Mouse (Mus musculus) hindbrain, postnatal 0 days (tissue): ENCODE data around the gene Cacnb4. TPM values are rescaled to one million over a fixed set of nuclear protein-coding genes. Genes with fewer than 3 reads are reported as not detected.

Source experiments
- ATAC-seq: fragments of 200-750 bp; cut with Nextera tagmentation; 2 replicates; pipeline ENCODE4 v1.8.0; 2017; ENCODE audit warnings: mild to moderate bottlenecking, moderate TSS enrichment, moderate library complexity
- DNase-seq: peaks from one replicate; pipeline ENCODE4 v3.0.0-alpha.2; 2015; ENCODE audit warnings: low spot score
- H3K27ac ChIP-seq: fragments of 300-500 bp; sonication (generic); 2 replicates; pipeline ENCODE4 v1.5.1; 2014; ENCODE audit warnings: mild to moderate bottlenecking
- H3K27me3 ChIP-seq: fragments of 300-500 bp; sonication (generic); 2 replicates; pipeline ENCODE4 v1.6.1; 2014; ENCODE audit warnings: low read length, mixed read lengths; ENCODE audit not compliant: insufficient read depth
- H3K36me3 ChIP-seq: fragments of 300-500 bp; sonication (generic); 2 replicates; pipeline ENCODE4 v1.6.1; 2014; ENCODE audit warnings: low read length, mixed read lengths; ENCODE audit not compliant: insufficient read depth
- H3K4me1 ChIP-seq: fragments of 300-500 bp; sonication (generic); 2 replicates; pipeline ENCODE4 v1.6.1; 2014; ENCODE audit warnings: antibody characterized with exemption, low read length, mixed read lengths; ENCODE audit not compliant: insufficient read depth
- H3K4me2 ChIP-seq: fragments of 300-500 bp; sonication (generic); 2 replicates; pipeline ENCODE4 v1.6.1; 2014; ENCODE audit warnings: low read depth, mild to moderate bottlenecking, low read length, moderate library complexity, mixed read lengths
- H3K4me3 ChIP-seq: fragments of 300-500 bp; sonication (generic); 2 replicates; pipeline ENCODE4 v1.5.1; 2014; ENCODE audit warnings: low read length
- H3K9ac ChIP-seq: fragments of 300-500 bp; sonication (generic); replicated peaks from 2 replicates; pipeline ENCODE4 v1.6.1; 2014; ENCODE audit warnings: mild to moderate bottlenecking, low read length, moderate library complexity, mixed read lengths
- H3K9me3 ChIP-seq: fragments of 300-500 bp; sonication (generic); 2 replicates; pipeline ENCODE4 v1.6.1; 2016; ENCODE audit warnings: low read length, mixed read lengths
- CTCF ChIP-seq: IDR thresholded peaks from 2 replicates; pipeline ENCODE4 v1.5.1; 2016; ENCODE audit warnings: antibody characterized with exemption, control low read depth, low read depth
- WGBS: fragments of 180-500 bp; shearing (Covaris S2); extraction: QIAGEN DNeasy Blood & Tissue Kit; methylation state at CpG from one replicate; pipeline ENCODE4 v1.1.7; 2014; 5-methylcytosine and 5-hydroxymethylcytosine counted together
- polyA plus RNA-seq: library from polyadenylated mRNA; unstranded; fragments of >200 nt; fragmentation: Nextera tagmentation; extraction: Ambion mirVana; gene quantifications from 2 replicates; pipeline ENCODE4 v1.2.1, GENCODE M21; 2015
- total RNA-seq: library from RNA; depleted of rRNA; stranded (reverse); fragments of >200 nt; gene quantifications from 2 replicates; pipeline ENCODE4 v1.2.3, GENCODE M21; 2014; rRNA removed

The Cacnb4 gene
- total RNA-seq (8.6 and 9.7 TPM in 2 replicates), polyA plus RNA-seq (12.8 and 14.7 TPM in 2 replicates)

DNA sequence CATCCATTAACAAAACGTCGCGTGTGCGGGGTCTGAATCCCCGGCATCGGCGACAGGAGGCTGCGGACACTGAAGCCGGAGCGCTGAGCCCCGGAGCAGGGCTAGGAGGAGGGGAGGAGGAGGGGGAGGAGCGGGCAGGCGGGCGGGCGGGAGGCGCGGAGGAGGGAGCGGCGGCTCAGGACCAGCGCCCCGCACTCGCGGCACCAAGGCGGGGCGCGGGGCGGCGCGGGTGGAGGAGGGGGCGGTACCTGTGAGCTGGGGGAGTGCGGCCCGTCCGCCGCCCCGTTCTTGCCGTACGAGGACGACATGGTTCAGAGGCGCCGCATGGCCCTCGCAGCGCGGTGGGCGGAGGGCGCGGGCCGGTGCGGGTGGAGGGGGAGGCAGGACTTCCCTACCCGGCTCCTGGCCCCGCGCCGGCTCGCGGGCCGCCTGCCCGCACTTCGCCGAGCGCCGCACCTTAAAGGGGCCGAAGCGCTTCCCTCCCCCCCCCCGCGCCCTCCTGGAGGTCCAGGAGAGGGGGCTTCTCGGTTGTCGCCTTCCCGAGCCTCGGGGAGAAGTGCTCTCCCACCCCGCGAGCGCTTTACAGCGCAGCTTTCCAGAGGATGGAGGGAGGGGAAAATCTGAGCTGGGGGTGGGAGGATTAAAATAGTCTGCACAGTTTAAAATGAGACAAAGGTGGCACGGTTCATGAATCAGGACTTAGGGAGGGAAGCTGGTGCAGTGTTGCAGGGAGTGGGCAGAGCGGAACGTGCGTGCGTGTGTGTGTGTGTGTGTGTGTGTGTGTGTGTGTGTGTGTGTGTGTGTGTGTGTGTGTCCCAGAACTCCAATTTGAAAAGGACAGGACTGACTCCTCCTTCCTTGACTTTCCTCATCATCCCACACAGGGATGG, at the start of gene Cacnb4:
Gene Cacnb4, minus strand, starts transcription at position 809 of the 890 bp plus-strand sequence.
- no peak for TF ChIP-seq CTCF
- H3K9me3 ChIP-seq: no peaks in the 10 kb centered on the region
- H3K36me3 ChIP-seq: no peaks in the 10 kb centered on the region
- no peaks in the 10 kb centered on the region for H3K27me3 ChIP-seq
- peak within 1 kb of the TSS; percentile 91 for H3K4me2 ChIP-seq
- 0% methylated on average over 55 of the region's 77 CpGs for WGBS
- DNase-seq: peak; percentile 73
- ATAC-seq: peak; percentile 90
- H3K4me1 ChIP-seq: no peaks in the 10 kb centered on the region
- peak within 1 kb of the TSS; percentile 76 for H3K4me3 ChIP-seq
- H3K9ac ChIP-seq: peak within 1 kb of the TSS; percentile 72
- H3K27ac ChIP-seq: peak within 1 kb of the TSS; percentile 71

DNA sequence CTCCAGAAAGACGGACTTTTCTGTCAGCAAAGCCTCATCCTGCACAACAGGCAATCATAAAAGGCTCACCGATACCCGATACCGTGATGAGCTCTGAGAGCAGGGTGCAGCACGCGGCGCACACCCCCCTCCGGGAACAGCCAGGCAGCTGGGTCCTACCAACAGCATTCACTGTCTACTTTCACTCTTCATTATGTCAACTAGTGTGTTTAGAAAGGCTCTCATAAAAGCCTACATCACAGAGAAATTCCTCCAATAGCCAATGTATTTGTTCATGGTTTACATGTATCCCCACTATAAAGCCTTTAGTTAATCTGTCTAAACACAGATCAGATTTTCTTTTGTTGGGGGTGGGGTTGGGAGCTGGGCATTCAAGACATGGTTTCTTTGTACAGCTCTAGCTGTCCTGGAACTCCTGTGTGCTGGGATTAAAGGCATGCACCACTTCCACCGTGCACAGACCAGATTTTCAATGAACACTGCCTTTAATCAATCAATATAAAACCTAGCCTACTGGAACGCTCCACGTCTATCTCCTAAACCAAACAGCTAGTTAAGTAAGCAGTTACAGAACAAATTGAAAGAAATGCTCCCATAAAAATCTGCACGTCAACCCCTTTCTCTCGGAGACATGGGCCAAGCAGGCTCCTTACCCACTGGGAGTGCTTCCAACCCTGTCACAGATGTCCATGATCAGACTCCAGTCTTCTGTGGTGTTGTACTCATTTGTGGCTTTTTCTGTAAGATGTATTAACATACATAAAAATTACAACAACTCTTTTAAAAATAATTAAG, 43.8 kb upstream of the Cacnb4 start:
- no peak for DNase-seq
- Histone ChIP-seq H3K4me1 (no peaks in the 10 kb centered on the region), H3K27me3 (no peaks in the 10 kb centered on the region), H3K27ac (peak overlapping the region; percentile 41; the same call in 1 of the 2 replicates), H3K4me2 (no peak overlapping the region), H3K36me3 (no peaks in the 10 kb centered on the region), H3K9me3 (no peaks in the 10 kb centered on the region), H3K4me3 (no peak overlapping the region), H3K9ac (no peak overlapping the region)
- no peak for TF ChIP-seq CTCF
- WGBS: 51% methylated on average over 13 of the region's 13 CpGs
- ATAC-seq: 0 out of 2 replicates have a peak, but pooled peaks have one; percentile 61

DNA sequence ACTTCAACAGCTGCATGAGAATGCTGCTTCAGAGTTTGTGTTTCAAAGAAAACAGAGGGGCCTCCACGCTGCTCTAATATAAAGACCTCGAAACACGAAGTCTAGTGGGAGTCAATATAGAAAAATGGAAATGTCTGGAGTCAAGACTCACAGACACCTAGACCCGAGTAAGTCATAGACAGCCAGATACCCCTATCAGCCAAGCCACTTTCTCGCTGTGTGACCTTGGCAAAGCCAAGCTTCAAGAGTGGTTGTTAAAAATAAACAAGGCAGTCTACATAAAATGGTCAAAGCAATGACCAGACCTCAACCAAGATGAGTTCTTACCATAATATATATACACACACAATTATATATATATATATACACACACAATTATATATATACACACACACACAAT, 40.4 kb upstream of the Cacnb4 start:
- H3K27ac ChIP-seq: no peak overlapping the region
- WGBS: 91% methylated on average over 5 of the region's 5 CpGs
- H3K4me2 ChIP-seq: no peak overlapping the region
- no peak for TF ChIP-seq CTCF
- no peaks in the 10 kb centered on the region for H3K9me3 ChIP-seq
- no peak for ATAC-seq
- H3K4me1 ChIP-seq: no peaks in the 10 kb centered on the region
- no peak overlapping the region for H3K9ac ChIP-seq
- H3K27me3 ChIP-seq: no peaks in the 10 kb centered on the region
- no peak overlapping the region for H3K4me3 ChIP-seq
- no peak for DNase-seq
- peaks cover 20% of the 10 kb centered on the region for H3K36me3 ChIP-seq

DNA sequence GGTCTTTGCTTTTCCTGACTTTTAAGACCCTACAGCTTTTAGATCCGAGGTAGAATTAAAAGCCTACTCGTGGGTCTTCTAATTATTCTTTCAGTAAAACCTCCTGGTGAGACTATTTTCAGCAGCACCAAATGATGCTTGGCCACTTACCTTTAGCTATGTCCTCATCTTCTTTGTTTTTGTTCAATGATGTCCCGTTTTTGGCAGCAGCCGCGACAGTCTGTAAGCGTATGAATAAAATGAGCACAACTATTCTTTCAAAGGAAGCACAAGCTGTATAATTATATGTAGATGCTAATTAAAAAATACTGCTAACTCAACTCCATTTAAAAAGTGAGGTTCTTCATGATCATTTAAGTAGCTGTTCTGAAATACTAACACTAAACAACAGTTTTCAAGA, 38.9 kb upstream of the Cacnb4 start:
- H3K9ac ChIP-seq: no peak overlapping the region
- H3K4me1 ChIP-seq: no peaks in the 10 kb centered on the region
- H3K36me3 ChIP-seq: peaks cover 20% of the 10 kb centered on the region
- H3K27ac ChIP-seq: no peak overlapping the region
- no peak for TF ChIP-seq CTCF
- DNase-seq: no peak
- no peak overlapping the region for H3K4me2 ChIP-seq
- no peaks in the 10 kb centered on the region for H3K27me3 ChIP-seq
- no peaks in the 10 kb centered on the region for H3K9me3 ChIP-seq
- WGBS: 62% methylated on average over 6 of the region's 6 CpGs
- H3K4me3 ChIP-seq: no peak overlapping the region
- no peak for ATAC-seq

DNA sequence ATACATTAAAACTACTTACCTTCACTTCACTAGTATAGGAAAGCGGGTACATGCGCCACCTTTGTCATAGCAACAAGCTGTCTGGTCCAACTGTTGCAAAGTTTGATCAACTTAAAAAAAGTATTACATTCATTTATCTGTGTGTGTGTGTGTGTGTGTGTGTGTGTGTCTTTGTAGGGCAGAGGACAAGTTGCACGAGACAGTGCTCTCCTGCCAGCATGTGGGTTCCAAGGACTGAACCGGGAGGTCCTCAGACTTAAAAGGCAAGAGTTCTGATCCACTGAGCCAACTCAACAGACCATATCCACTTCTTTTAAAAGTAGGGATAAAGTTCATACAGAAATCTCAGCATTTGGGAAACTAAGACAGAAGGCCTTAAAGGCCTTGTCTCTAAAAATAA, 37.5 kb upstream of the Cacnb4 start:
- Histone ChIP-seq H3K4me1 (no peaks in the 10 kb centered on the region), H3K27ac (no peak overlapping the region), H3K4me3 (no peak overlapping the region), H3K27me3 (no peaks in the 10 kb centered on the region), H3K36me3 (peaks cover 20% of the 10 kb centered on the region), H3K9ac (no peak overlapping the region), H3K9me3 (no peaks in the 10 kb centered on the region), H3K4me2 (no peak overlapping the region)
- no peak for TF ChIP-seq CTCF
- DNase-seq: no peak
- 87% methylated on average over 4 of the region's 4 CpGs for WGBS
- ATAC-seq: no peak

DNA sequence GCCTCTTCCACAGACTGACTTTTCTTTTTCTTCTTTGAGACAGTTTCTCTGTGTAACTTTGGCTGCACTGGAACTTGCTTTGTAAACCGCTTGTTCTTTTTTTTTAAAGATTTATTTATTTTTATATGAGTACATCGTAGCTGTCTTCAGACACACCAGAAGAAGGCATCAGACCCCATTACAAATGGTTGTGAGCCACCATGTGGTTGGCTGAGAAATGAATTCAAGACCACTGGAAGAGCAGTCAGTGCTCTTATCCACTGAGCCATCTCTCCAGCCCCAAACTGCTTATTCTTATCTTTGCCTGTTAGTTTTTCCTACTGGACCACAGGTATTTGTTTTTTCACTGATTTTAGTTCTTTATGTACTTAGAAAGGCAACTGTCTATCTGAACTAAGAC, 34.2 kb upstream of the Cacnb4 start:
- Histone ChIP-seq H3K4me2 (no peak overlapping the region), H3K27me3 (no peaks in the 10 kb centered on the region), H3K4me1 (no peaks in the 10 kb centered on the region), H3K9ac (no peak overlapping the region), H3K27ac (no peak overlapping the region), H3K36me3 (peaks cover 24% of the 10 kb centered on the region), H3K4me3 (no peak overlapping the region), H3K9me3 (no peaks in the 10 kb centered on the region)
- ATAC-seq (no peak), DNase-seq (no peak)
- 68% methylated on average over 2 of the region's 2 CpGs for WGBS
- TF ChIP-seq CTCF: peak; percentile 24; the same call in 1 of the 2 replicates
